17 mouse cellular contexts compared by ENCODE assay signal in genomic region chrX:53459573-53459972, GRCm38 (mm10). TPM values are rescaled to one million over a fixed set of nuclear protein-coding genes. Genes with fewer than 3 reads are reported as not detected.
DNase-seq lines count a peak whose midpoint lies in the region; ATAC-seq and TF ChIP-seq lines count a peak whose summit lies in the region.
"Had no signal": no experiment of that assay in that cellular context is flagged by ENCODE, and none has a peak within 500 bp of the region (broad histone marks: within the 10 kb centered on the region; RNA-seq: fewer than 3 reads in every experiment).

No protein-coding gene starts in this region.

- H3K9ac ChIP-seq in intestine, embryonic 16.5 days (ENCODE audit: low read depth, low read length), result no peak overlapping the region
- no peak overlapping the region for H3K9ac ChIP-seq in intestine, embryonic 15.5 days
- no peak overlapping the region for H3K9ac ChIP-seq in lung, postnatal 0 days (replicated peaks; ENCODE audit: low read depth)
- H3K9ac ChIP-seq: heart, embryonic 12.5 days; hindbrain, embryonic 13.5 days had no signal

- no peak overlapping the region for H3K4me3 ChIP-seq in intestine, embryonic 16.5 days (ENCODE audit: low read length)
- no peak overlapping the region for H3K4me3 ChIP-seq in intestine, embryonic 15.5 days (replicated peaks)
- no peak overlapping the region for H3K4me3 ChIP-seq in lung, postnatal 0 days (ENCODE audit: low read depth, low read length)
- no peak overlapping the region for H3K4me3 ChIP-seq in small intestine, adult 2 months (ENCODE audit: low read depth, low read length)
- H3K4me3 ChIP-seq: gastrocnemius, adult 2 months; heart, embryonic 12.5 days; hindbrain, embryonic 13.5 days; megakaryocyte, embryonic 14.5 days had no signal

- no peak for TF ChIP-seq EP300 in lung, postnatal 0 days (IDR thresholded peaks at IDR 0.05)

- 0 out of 2 replicates have a peak, but pooled peaks have one; percentile 31 for ATAC-seq in intestine, embryonic 16.5 days
- no peak for ATAC-seq in intestine, embryonic 15.5 days
- ATAC-seq in lung, postnatal 0 days, result no peak
- no peak for ATAC-seq in monocyte, adult 5-6 weeks (replicated peaks; ENCODE audit: insufficient number of reproducible peaks, low FRiP score, low TSS enrichment, poor library complexity, severe bottlenecking)

- no peak overlapping the region for H3K4me2 ChIP-seq in intestine, embryonic 16.5 days (ENCODE audit: low read depth, low read length)
- H3K4me2 ChIP-seq in intestine, embryonic 15.5 days (replicated peaks), result no peak overlapping the region
- H3K4me2 ChIP-seq in lung, postnatal 0 days (replicated peaks; ENCODE audit: low read depth, low read length), result no peak overlapping the region
- H3K4me2 ChIP-seq: heart, embryonic 12.5 days; hindbrain, embryonic 13.5 days had no signal

- H3K4me1 ChIP-seq in intestine, embryonic 16.5 days (ENCODE audit: control insufficient read depth, insufficient read depth, low read length), result no peaks in the 10 kb centered on the region
- H3K4me1 ChIP-seq in intestine, embryonic 15.5 days (replicated peaks), result no peaks in the 10 kb centered on the region
- no peaks in the 10 kb centered on the region for H3K4me1 ChIP-seq in lung, postnatal 0 days (ENCODE audit: insufficient read depth, low read depth, low read length)
- peaks cover 9% of the 10 kb centered on the region; the same call in 1 of the 2 replicates for H3K4me1 ChIP-seq in small intestine, adult 2 months (ENCODE audit: control insufficient read depth, insufficient read depth, insufficient read length, low read length)
- H3K4me1 ChIP-seq: heart, embryonic 12.5 days; hindbrain, embryonic 13.5 days; megakaryocyte, embryonic 14.5 days had no signal

- DNase-seq in lung, postnatal 0 days (ENCODE audit: low spot score), result no peak
- DNase-seq in lung, adult 18-20 months, result no peak
- DNase-seq in brain, adult 2 months (ENCODE audit: low read depth, low spot score), result peak; percentile 33
- DNase-seq in adrenal gland, postnatal 36 days, result no peak
- DNase-seq: cerebellum, postnatal 36 days; gastrocnemius, adult 2 months had no signal

- H3K27me3 ChIP-seq in intestine, embryonic 16.5 days (replicated peaks; ENCODE audit: control insufficient read depth, insufficient read depth, low read length), result no peaks in the 10 kb centered on the region
- H3K27me3 ChIP-seq in intestine, embryonic 15.5 days (replicated peaks), result no peaks in the 10 kb centered on the region
- no peaks in the 10 kb centered on the region for H3K27me3 ChIP-seq in lung, postnatal 0 days (replicated peaks; ENCODE audit: insufficient read depth, low read length)
- no peaks in the 10 kb centered on the region for H3K27me3 ChIP-seq in small intestine, adult 2 months (ENCODE audit: control insufficient read depth, insufficient read depth, low read length)
- H3K27me3 ChIP-seq: heart, embryonic 12.5 days; hindbrain, embryonic 13.5 days had no signal

- 40% methylated on average over 3 of the region's 3 CpGs for WGBS in intestine, embryonic 16.5 days
- WGBS in intestine, embryonic 15.5 days, result 35% methylated on average over 3 of the region's 3 CpGs
- 47% methylated on average over 3 of the region's 3 CpGs for WGBS in lung, postnatal 0 days
- WGBS in small intestine, adult 2 months, result 36% methylated on average over 3 of the region's 3 CpGs

- no peak for TF ChIP-seq POLR2A in small intestine, adult 2 months (IDR thresholded peaks at IDR 0.05; ENCODE audit: low read depth, low read length)

- no peaks in the 10 kb centered on the region for H3K36me3 ChIP-seq in intestine, embryonic 16.5 days (ENCODE audit: control insufficient read depth, insufficient read depth, low read length)
- no peaks in the 10 kb centered on the region for H3K36me3 ChIP-seq in intestine, embryonic 15.5 days
- H3K36me3 ChIP-seq in lung, postnatal 0 days (ENCODE audit: insufficient read depth, low read length), result no peaks in the 10 kb centered on the region
- H3K36me3 ChIP-seq in small intestine, adult 2 months (ENCODE audit: control insufficient read depth, insufficient read depth, low read length), result no peaks in the 10 kb centered on the region
- H3K36me3 ChIP-seq: heart, embryonic 12.5 days; hindbrain, embryonic 13.5 days had no signal

- no peak overlapping the region for H3K27ac ChIP-seq in intestine, embryonic 16.5 days (ENCODE audit: low read length)
- H3K27ac ChIP-seq in intestine, embryonic 15.5 days, result no peak overlapping the region
- no peak overlapping the region for H3K27ac ChIP-seq in lung, postnatal 0 days (ENCODE audit: low read length)
- H3K27ac ChIP-seq in small intestine, adult 2 months (ENCODE audit: insufficient read depth, low read depth, low read length), result peak overlapping the region; percentile 49
- H3K27ac ChIP-seq: gastrocnemius, adult 2 months; hindbrain, embryonic 13.5 days had no signal

- peak; percentile 33 for TF ChIP-seq CTCF in lung, postnatal 0 days (IDR thresholded peaks at IDR 0.05)
- no peak for TF ChIP-seq CTCF in small intestine, adult 2 months (IDR thresholded peaks at IDR 0.05; ENCODE audit: extremely low read depth, insufficient read length, insufficient replicate concordance, low read depth, low read length)

- H3K9me3 ChIP-seq in intestine, embryonic 16.5 days (ENCODE audit: control insufficient read depth, low read length), result no peaks in the 10 kb centered on the region
- no peaks in the 10 kb centered on the region for H3K9me3 ChIP-seq in intestine, embryonic 15.5 days
- H3K9me3 ChIP-seq in lung, postnatal 0 days (ENCODE audit: low read length), result no peaks in the 10 kb centered on the region
- H3K9me3 ChIP-seq: heart, embryonic 12.5 days; hindbrain, embryonic 13.5 days had no signal

RNA-seq across cellular contexts. Expression of gene Etd, which starts 24.9 kb away (rescaled TPM):
- not detected in 2 replicates for polyA plus RNA-seq in intestine, embryonic 16.5 days (2015; fragmentation: Nextera tagmentation; extraction: Ambion mirVana)
- not detected in 2 replicates for polyA plus RNA-seq in intestine, embryonic 15.5 days (2015; fragmentation: Nextera tagmentation; extraction: Ambion mirVana)
- polyA plus RNA-seq in lung, postnatal 0 days (2015; fragmentation: Nextera tagmentation; extraction: Ambion mirVana), result not detected in 2 replicates
- not detected in 2 replicates for polyA plus RNA-seq in small intestine, adult 2 months (2012; rRNA removed)
- total RNA-seq in monocyte, adult 5-6 weeks (2017), result not detected in 3 replicates
- total RNA-seq in adrenal gland, postnatal 36 days (2021), result not detected
- total RNA-seq: gastrocnemius, adult 2 months; left cerebral cortex, postnatal 10 days had no signal
- polyA plus RNA-seq: heart, embryonic 12.5 days; hindbrain, embryonic 13.5 days; liver, embryonic 16.5 days; neural tube, embryonic 11.5 days; stomach, embryonic 14.5 days had no signal
